Mouse (Mus musculus) midbrain, postnatal 0 days (tissue): Measurements from ENCODE around the gene Prkce. TPM values are rescaled to one million over a fixed set of nuclear protein-coding genes. Genes with fewer than 3 reads are reported as not detected.

ENCODE experiments used
- ATAC-seq: fragments of 200-750 bp; cut with Nextera tagmentation; 2 replicates; pipeline ENCODE4 v1.8.0; 2017; ENCODE audit warnings: moderate number of reproducible peaks, mild to moderate bottlenecking, moderate TSS enrichment, moderate library complexity; ENCODE audit not compliant: low FRiP score
- DNase-seq: peaks from one replicate; pipeline ENCODE4 v3.0.0-alpha.2; 2015; ENCODE audit warnings: low spot score
- H3K27ac ChIP-seq: fragments of 300-500 bp; sonication (generic); 2 replicates; pipeline ENCODE4 v1.5.1; 2014; ENCODE audit warnings: low read depth, mild to moderate bottlenecking, low read length, mixed read lengths
- H3K27me3 ChIP-seq: fragments of 300-500 bp; sonication (generic); 2 replicates; pipeline ENCODE4 v1.6.1; 2014; ENCODE audit warnings: low read length, control low read depth, mixed read lengths; ENCODE audit not compliant: insufficient read depth
- H3K36me3 ChIP-seq: fragments of 300-500 bp; sonication (generic); 2 replicates; pipeline ENCODE4 v1.6.1; 2014; ENCODE audit warnings: low read length, control low read depth, mixed read lengths; ENCODE audit not compliant: insufficient read depth
- H3K4me1 ChIP-seq: fragments of 300-500 bp; sonication (generic); 2 replicates; pipeline ENCODE4 v1.6.1; 2014; ENCODE audit warnings: mild to moderate bottlenecking, control low read depth, antibody characterized with exemption, low read length, mixed read lengths; ENCODE audit not compliant: insufficient read depth
- H3K4me2 ChIP-seq: fragments of 300-500 bp; sonication (generic); 2 replicates; pipeline ENCODE4 v1.6.1; 2014; ENCODE audit warnings: low read depth, mild to moderate bottlenecking, low read length, mixed read lengths; ENCODE audit not compliant: poor library complexity, severe bottlenecking
- H3K4me3 ChIP-seq: fragments of 300-500 bp; sonication (generic); 2 replicates; pipeline ENCODE4 v1.5.1; 2014; ENCODE audit warnings: low read depth, mild to moderate bottlenecking, low read length, moderate library complexity
- H3K9ac ChIP-seq: fragments of 300-500 bp; sonication (generic); replicated peaks from 2 replicates; pipeline ENCODE4 v1.6.1; 2014; ENCODE audit warnings: mild to moderate bottlenecking, low read length, moderate library complexity, mixed read lengths; ENCODE audit not compliant: poor library complexity, severe bottlenecking
- H3K9me3 ChIP-seq: fragments of 300-500 bp; sonication (generic); 2 replicates; pipeline ENCODE4 v1.6.1; 2016; ENCODE audit warnings: low read length, control low read depth
- CTCF ChIP-seq: IDR thresholded peaks from 2 replicates; pipeline ENCODE4 v1.5.1; 2016; ENCODE audit warnings: antibody characterized with exemption, mild to moderate bottlenecking
- WGBS: fragments of 180-500 bp; shearing (Covaris S2); extraction: QIAGEN DNeasy Blood & Tissue Kit; methylation state at CpG from one replicate; pipeline ENCODE4 v1.1.7; 2014; 5-methylcytosine and 5-hydroxymethylcytosine counted together
- polyA plus RNA-seq: library from polyadenylated mRNA; unstranded; fragments of >200 nt; fragmentation: Nextera tagmentation; extraction: Ambion mirVana; gene quantifications from 2 replicates; pipeline ENCODE4 v1.2.1, GENCODE M21; 2015
- total RNA-seq: library from RNA; depleted of rRNA; stranded (reverse); fragments of >200 nt; gene quantifications from 2 replicates; pipeline ENCODE4 v1.2.3, GENCODE M21; 2014

Gene Prkce
- total and polyA plus RNA-seq, 2 experiments from 2014 or later = 61.0 to 64.5 TPM

DNA sequence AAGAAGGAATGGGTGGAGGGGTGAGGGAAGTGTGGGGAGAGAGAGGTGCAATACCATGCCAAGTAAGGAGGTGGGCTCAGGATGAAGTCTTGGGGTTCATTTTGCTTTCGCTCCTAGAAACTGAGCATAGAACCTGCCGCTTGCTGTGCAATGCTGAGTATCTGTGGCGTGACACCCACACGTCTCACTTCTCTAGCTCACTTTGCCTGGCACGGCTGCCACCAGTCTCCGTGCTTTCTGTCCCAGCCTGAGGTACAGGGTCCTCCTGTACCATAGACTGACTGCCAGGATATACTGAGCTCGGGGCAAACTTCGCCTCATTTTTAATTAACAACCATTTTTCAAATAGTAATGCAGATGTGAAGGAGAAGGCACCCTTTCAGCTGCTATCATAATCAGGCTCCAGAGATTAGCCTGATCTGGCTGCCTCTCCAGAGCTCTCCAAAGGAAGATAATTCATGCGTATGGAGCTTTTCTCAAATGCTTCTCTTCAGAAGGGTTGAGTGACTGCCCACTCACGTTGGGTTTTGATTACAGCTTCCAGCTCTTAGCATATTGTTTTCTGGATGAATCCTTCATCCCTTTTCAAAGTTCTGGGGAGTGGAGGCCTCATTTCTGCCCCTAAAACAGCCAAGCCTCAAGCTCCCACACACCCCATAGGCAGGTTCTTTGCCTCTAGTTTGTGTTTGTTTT, 253.2 kb downstream of the Prkce start:
- H3K36me3 ChIP-seq = no peaks in the 10 kb centered on the region
- H3K27ac ChIP-seq = 0 out of 2 replicates have a peak overlapping the region, but pooled peaks have one; percentile 38
- H3K9me3 ChIP-seq = no peaks in the 10 kb centered on the region
- DNase-seq (no peak), ATAC-seq (no peak)
- H3K4me3 ChIP-seq = no peak overlapping the region
- WGBS = 63% methylated on average over 10 of the region's 10 CpGs
- H3K9ac ChIP-seq = no peak overlapping the region
- no peak overlapping the region for H3K4me2 ChIP-seq
- H3K27me3 ChIP-seq = no peaks in the 10 kb centered on the region
- no peak for TF ChIP-seq CTCF
- peaks cover 23% of the 10 kb centered on the region for H3K4me1 ChIP-seq

DNA sequence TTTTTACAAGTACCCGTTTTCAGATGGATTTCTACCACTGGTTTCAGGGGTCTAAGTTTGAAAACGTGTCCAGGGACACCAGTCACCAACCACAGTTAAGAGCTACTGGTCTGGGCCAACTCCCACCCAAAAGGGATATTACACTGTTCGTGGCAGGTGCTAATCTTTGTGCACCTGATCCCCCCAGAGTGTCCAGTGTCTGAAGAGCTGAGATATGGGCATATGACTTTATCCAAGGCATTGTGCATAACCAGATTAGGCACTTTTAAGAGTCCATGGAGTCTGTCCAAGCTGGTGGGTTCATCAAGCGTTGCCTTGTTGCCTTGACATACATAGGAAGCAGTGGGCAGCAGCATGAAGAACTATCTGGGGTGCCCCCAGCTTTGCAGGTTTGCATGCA, 254.4 kb downstream of the Prkce start:
- Histone ChIP-seq H3K4me2 (no peak overlapping the region), H3K27ac (no peak overlapping the region), H3K27me3 (no peaks in the 10 kb centered on the region), H3K36me3 (no peaks in the 10 kb centered on the region), H3K9me3 (no peaks in the 10 kb centered on the region), H3K4me3 (no peak overlapping the region), H3K9ac (no peak overlapping the region), H3K4me1 (peaks cover 11% of the 10 kb centered on the region)
- DNase-seq (no peak), ATAC-seq (no peak)
- TF ChIP-seq CTCF = no peak
- 79% methylated on average over 4 of the region's 4 CpGs for WGBS

DNA sequence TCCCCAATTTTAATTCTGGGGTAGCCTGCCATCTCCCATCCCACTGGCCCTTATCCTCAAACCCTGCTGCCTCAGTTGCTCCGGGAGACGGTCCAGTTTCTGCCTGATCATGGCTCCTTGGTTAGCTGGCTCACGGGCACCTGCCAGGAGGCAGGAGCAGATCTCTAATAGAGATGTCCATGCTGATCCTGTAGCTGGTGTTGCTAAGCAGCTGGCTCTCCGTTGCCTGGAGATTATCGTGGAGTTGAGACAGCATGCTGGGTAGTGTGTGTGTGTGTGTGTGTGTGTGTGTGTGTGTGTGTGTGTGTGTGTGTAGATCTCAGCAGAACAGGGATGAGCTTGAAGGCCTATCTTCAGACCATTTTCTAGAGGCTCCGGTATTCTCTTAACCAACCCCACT, 262.3 kb downstream of the Prkce start:
- Histone ChIP-seq H3K27me3 (no peaks in the 10 kb centered on the region), H3K4me3 (no peak overlapping the region), H3K4me2 (no peak overlapping the region), H3K4me1 (no peaks in the 10 kb centered on the region), H3K9me3 (no peaks in the 10 kb centered on the region), H3K9ac (no peak overlapping the region), H3K36me3 (no peaks in the 10 kb centered on the region), H3K27ac (no peak overlapping the region)
- TF ChIP-seq CTCF = no peak
- WGBS = 24% methylated on average over 6 of the region's 6 CpGs
- peak; percentile 72 for ATAC-seq
- DNase-seq = peak; percentile 70

DNA sequence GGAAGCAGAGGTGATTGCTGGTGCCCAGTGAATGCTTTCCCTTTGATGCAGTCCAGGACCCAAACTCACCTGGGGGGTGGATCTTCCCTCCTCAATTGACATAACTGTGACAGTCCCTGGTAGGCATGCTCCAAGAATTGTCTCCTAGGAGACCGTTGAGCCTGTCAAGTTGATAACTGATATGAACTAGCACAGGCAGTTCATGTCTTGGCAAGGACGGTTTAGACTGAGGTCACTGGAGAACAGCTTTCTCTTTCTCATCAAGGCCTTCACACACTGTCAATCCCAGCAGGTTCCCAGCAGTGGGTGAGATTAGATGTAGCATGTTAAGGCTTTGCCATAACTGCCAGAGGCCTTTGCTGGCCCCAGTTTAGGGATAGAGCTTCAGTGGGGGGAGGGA, 265.5 kb downstream of the Prkce start:
- H3K4me2 ChIP-seq = no peak overlapping the region
- no peaks in the 10 kb centered on the region for H3K36me3 ChIP-seq
- TF ChIP-seq CTCF = no peak
- H3K9ac ChIP-seq = no peak overlapping the region
- H3K4me1 ChIP-seq = no peaks in the 10 kb centered on the region
- no peak overlapping the region for H3K4me3 ChIP-seq
- WGBS = 69% methylated on average over 2 of the region's 2 CpGs
- no peak overlapping the region for H3K27ac ChIP-seq
- no peak for DNase-seq
- no peaks in the 10 kb centered on the region for H3K27me3 ChIP-seq
- no peak for ATAC-seq
- no peaks in the 10 kb centered on the region for H3K9me3 ChIP-seq

DNA sequence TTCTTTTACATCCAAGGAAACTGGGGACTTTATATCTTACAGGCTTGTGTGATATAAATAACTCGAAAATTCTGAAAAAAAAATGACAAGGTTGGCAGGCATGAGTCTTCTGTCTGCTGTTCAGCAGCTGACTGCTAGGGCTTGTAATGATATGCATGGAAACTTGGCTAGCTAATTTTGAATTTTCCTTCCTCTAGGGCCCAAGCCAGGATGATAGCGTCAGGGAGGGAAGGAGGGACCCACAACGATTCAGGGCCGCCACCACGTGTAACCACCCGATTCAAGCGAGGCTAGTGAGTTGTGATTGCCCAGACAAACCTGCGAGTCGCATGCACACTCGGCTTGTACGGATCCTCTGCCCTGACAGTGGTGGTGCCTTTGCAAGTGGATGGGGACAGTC, 266.2 kb downstream of the Prkce start:
- WGBS = 85% methylated on average over 11 of the region's 11 CpGs
- DNase-seq (no peak), ATAC-seq (no peak)
- H3K36me3 ChIP-seq = no peaks in the 10 kb centered on the region
- no peak overlapping the region for H3K4me3 ChIP-seq
- H3K27ac ChIP-seq = no peak overlapping the region
- H3K4me2 ChIP-seq = no peak overlapping the region
- H3K9ac ChIP-seq = no peak overlapping the region
- no peak for TF ChIP-seq CTCF
- H3K27me3 ChIP-seq = no peaks in the 10 kb centered on the region
- no peaks in the 10 kb centered on the region for H3K4me1 ChIP-seq
- H3K9me3 ChIP-seq = no peaks in the 10 kb centered on the region

DNA sequence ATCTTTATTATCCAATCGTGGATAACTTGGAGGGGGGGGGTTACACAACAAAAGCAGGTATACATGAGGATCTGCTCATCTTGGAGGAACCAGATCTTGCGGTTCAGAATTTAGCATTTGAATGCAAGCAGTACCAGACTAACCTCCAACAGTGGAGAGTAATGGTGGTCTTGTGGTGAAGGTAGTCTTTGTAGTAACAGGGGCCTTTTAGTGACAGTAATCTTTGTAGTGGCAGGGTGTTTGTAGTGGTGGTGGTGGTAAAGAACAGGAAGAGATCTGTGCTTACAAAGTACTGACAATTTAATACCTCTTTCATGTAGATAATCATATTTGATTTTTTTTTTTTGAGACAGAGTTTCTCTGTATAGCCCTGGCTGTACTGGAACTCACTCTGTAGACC, 267.2 kb downstream of the Prkce start:
- Histone ChIP-seq H3K9me3 (no peaks in the 10 kb centered on the region), H3K4me1 (no peaks in the 10 kb centered on the region), H3K36me3 (no peaks in the 10 kb centered on the region), H3K9ac (no peak overlapping the region), H3K27me3 (no peaks in the 10 kb centered on the region), H3K27ac (no peak overlapping the region), H3K4me2 (no peak overlapping the region), H3K4me3 (no peak overlapping the region)
- DNase-seq (no peak), ATAC-seq (no peak)
- 69% methylated on average over 2 of the region's 2 CpGs for WGBS
- no peak for TF ChIP-seq CTCF
